Comparison of ENCODE assay signal across 9 mouse cellular contexts in the genomic region with DNA sequence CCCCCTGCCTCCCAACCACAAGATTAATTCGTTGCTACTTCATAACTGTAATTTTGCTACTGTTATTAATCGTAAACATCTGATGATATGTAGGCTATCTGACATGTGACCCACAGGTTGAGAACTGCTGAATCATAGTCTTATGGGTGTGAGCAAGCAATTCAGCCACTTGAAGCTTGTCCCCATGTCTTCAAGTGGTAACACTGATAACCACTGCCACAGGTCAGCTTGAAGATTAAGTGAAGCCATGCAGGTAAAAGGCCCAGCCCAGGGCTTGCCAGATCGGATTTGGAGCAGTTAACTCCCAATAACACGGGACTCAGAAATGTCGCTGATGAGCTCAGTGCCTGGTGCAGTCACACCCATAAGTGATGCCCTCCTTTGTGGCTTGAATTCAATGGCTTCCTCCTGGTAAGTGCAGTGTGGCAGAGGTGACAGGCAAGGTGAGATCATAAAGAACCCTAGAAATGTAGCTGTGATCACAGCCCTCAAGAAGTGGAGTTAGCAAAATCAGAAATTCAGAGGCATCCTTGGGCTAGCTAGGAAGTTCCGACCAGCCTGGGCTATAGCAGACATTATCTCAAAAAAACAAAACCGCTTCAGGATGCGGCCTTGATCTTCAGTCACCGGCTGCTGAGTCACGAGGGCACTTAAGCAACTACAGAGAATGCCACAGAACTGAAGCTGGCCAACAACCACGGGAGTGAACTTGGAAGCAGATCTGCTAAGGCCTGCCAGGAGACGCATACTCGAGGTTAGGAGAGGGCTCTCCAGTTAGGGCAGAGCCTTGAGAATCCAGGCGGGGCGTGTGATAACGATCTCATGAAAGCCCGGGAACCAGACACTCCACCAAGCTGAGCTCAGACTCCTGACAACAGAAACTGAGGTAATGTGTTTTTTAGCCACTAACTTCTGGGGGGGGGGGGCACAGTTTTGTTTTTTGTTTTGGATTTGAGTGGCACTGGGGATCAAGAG. TPM values are rescaled to one million over a fixed set of nuclear protein-coding genes. Genes with fewer than 3 reads are reported as not detected.
DNase-seq lines count a peak whose midpoint lies in the region; ATAC-seq and TF ChIP-seq lines count a peak whose summit lies in the region.
"Had no signal": no experiment of that assay in that cellular context is flagged by ENCODE, and none has a peak within 500 bp of the region (broad histone marks: within the 10 kb centered on the region; RNA-seq: fewer than 3 reads in every experiment).

No protein-coding gene starts in this region.

- H3K4me1 ChIP-seq in heart, embryonic 16.5 days (ENCODE audit: control insufficient read depth, insufficient read depth, low read length) = peaks cover 6% of the 10 kb centered on the region
- peaks cover 2% of the 10 kb centered on the region; the same call in 1 of the 2 replicates for H3K4me1 ChIP-seq in lung, postnatal 0 days (ENCODE audit: insufficient read depth, low read depth, low read length)

- peak; percentile 61 for DNase-seq in kidney, adult 11 months
- DNase-seq in kidney, adult 18-20 months = no peak
- peak; percentile 97 for DNase-seq in lung, postnatal 0 days (ENCODE audit: low spot score)
- peak; percentile 74 for DNase-seq in urinary bladder, postnatal 14 days (ENCODE audit: low spot score)
- DNase-seq in layer of hippocampus, postnatal 14 days (ENCODE audit: low spot score in 2 of 2) = no peak
- no peak for DNase-seq in left cerebral cortex, postnatal 36 days (ENCODE audit: low spot score in 2 of 2)

- no peak overlapping the region for H3K4me2 ChIP-seq in heart, embryonic 16.5 days (ENCODE audit: low read depth, low read length)
- no peak overlapping the region for H3K4me2 ChIP-seq in lung, postnatal 0 days (replicated peaks; ENCODE audit: low read depth, low read length)

- no peak overlapping the region for H3K9ac ChIP-seq in heart, embryonic 16.5 days (ENCODE audit: low read length)
- no peak overlapping the region for H3K9ac ChIP-seq in lung, postnatal 0 days (replicated peaks; ENCODE audit: low read depth)

- no peaks in the 10 kb centered on the region for H3K9me3 ChIP-seq in heart, embryonic 16.5 days (replicated peaks; ENCODE audit: control insufficient read depth, low read length)
- no peaks in the 10 kb centered on the region for H3K9me3 ChIP-seq in lung, postnatal 0 days (ENCODE audit: low read length)

- intact Hi-C loops in left cerebral cortex, postnatal 36 days (cut with DNase I) = no loop called here

- no peak overlapping the region for H3K4me3 ChIP-seq in heart, embryonic 16.5 days (ENCODE audit: low read length)
- no peak overlapping the region for H3K4me3 ChIP-seq in lung, postnatal 0 days (ENCODE audit: low read depth, low read length)

- peak; percentile 85 for TF ChIP-seq EP300 in lung, postnatal 0 days (IDR thresholded peaks at IDR 0.05)

- no peak for TF ChIP-seq CTCF in lung, postnatal 0 days (IDR thresholded peaks at IDR 0.05)

- no peaks in the 10 kb centered on the region for H3K36me3 ChIP-seq in heart, embryonic 16.5 days (ENCODE audit: control insufficient read depth, insufficient read depth)
- H3K36me3 ChIP-seq in lung, postnatal 0 days (ENCODE audit: insufficient read depth, low read length) = no peaks in the 10 kb centered on the region

- H3K27ac ChIP-seq in heart, embryonic 16.5 days (ENCODE audit: low read length) = no peak overlapping the region
- peak overlapping the region; percentile 93 for H3K27ac ChIP-seq in lung, postnatal 0 days (ENCODE audit: low read length)

- 39% methylated on average over 17 of the region's 17 CpGs for WGBS in heart, embryonic 16.5 days
- 29% methylated on average over 17 of the region's 17 CpGs for WGBS in lung, postnatal 0 days

- H3K27me3 ChIP-seq in heart, embryonic 16.5 days (ENCODE audit: control insufficient read depth, insufficient read depth, low read length) = no peaks in the 10 kb centered on the region
- H3K27me3 ChIP-seq in lung, postnatal 0 days (replicated peaks; ENCODE audit: insufficient read depth, low read length) = no peaks in the 10 kb centered on the region
- H3K27me3 ChIP-seq: CH12.LX had no signal

- ATAC-seq in common myeloid progenitor, adult 5-6 weeks (replicated peaks; ENCODE audit: low read depth, poor library complexity, severe bottlenecking) = peak; percentile 89
- ATAC-seq in heart, embryonic 16.5 days (replicated peaks; ENCODE audit: extremely low read depth, insufficient read depth, low FRiP score) = 0 out of 2 replicates have a peak, but pooled peaks have one; percentile 32
- peak; percentile 91 for ATAC-seq in lung, postnatal 0 days

RNA-seq across cellular contexts. Expression of a gene that starts 46.7 kb away (rescaled TPM):
- total RNA-seq in common myeloid progenitor, adult 5-6 weeks (2017) = 0.37 and 1.4 TPM in 2 replicates
- 3.2 and 3.3 TPM in 2 replicates for polyA plus RNA-seq in heart, embryonic 16.5 days (2015; fragmentation: Nextera tagmentation; extraction: Ambion mirVana)
- 1.3 and 1.6 TPM in 2 replicates for polyA plus RNA-seq in lung, postnatal 0 days (2015; fragmentation: Nextera tagmentation; extraction: Ambion mirVana)
- 10 to 100 TPM; 43.7 to 46.5 TPM for total RNA-seq in layer of hippocampus, postnatal 14 days (2021)
- total RNA-seq in left cerebral cortex, postnatal 36 days (2021) = 10 to 100 TPM; 70.8 to 84.6 TPM

RNA-seq across cellular contexts. Expression of a gene that starts 54.2 kb away (rescaled TPM):
- total RNA-seq in common myeloid progenitor, adult 5-6 weeks (2017) = 1.5 and 1.6 TPM in 2 replicates
- 0.69 and 0.98 TPM in 2 replicates for polyA plus RNA-seq in heart, embryonic 16.5 days (2015; fragmentation: Nextera tagmentation; extraction: Ambion mirVana)
- polyA plus RNA-seq in lung, postnatal 0 days (2015; fragmentation: Nextera tagmentation; extraction: Ambion mirVana) = 0.42 and 0.61 TPM in 2 replicates
- total RNA-seq in layer of hippocampus, postnatal 14 days (2021) = 1 to 10 TPM; 1.4 to 2.0 TPM
- total RNA-seq in left cerebral cortex, postnatal 36 days (2021) = 1 to 10 TPM in 1 of 2 experiments, under 1 TPM in 1; 0.62 to 1.8 TPM

RNA-seq across cellular contexts. Expression of a gene that starts 59.4 kb away (rescaled TPM):
- total RNA-seq in common myeloid progenitor, adult 5-6 weeks (2017) = 2.6 and 10.2 TPM in 2 replicates
- 30.3 and 34.7 TPM in 2 replicates for polyA plus RNA-seq in heart, embryonic 16.5 days (2015; fragmentation: Nextera tagmentation; extraction: Ambion mirVana)
- 62.5 and 75.9 TPM in 2 replicates for polyA plus RNA-seq in lung, postnatal 0 days (2015; fragmentation: Nextera tagmentation; extraction: Ambion mirVana)
- total RNA-seq in layer of hippocampus, postnatal 14 days (2021) = 1 to 10 TPM; 1.8 to 2.6 TPM
- 1 to 10 TPM; 3.1 to 3.9 TPM for total RNA-seq in left cerebral cortex, postnatal 36 days (2021)

Comparison
In these comparisons a context has a peak if more than half of its experiments do, and no peak if none do; other contexts are left out.
1. DNase-seq: peak in kidney, adult 11 months (single experiment), lung, postnatal 0 days (single experiment) and urinary bladder, postnatal 14 days (single experiment); none in kidney, adult 18-20 months (single experiment), layer of hippocampus, postnatal 14 days (0 of 2) and left cerebral cortex, postnatal 36 days (0 of 2).
2. ATAC-seq: peak in every context shown above with its lines; median percentile 91 in lung, postnatal 0 days; 89 in common myeloid progenitor, adult 5-6 weeks; 32 in heart, embryonic 16.5 days.
3. RNA of a gene that starts 46.7 kb away (total RNA-seq): 70.8 to 84.6 TPM in left cerebral cortex, postnatal 36 days and 43.7 to 46.5 TPM in layer of hippocampus, postnatal 14 days; 0.37 to 1.4 TPM in common myeloid progenitor, adult 5-6 weeks; every median in the first group is over 10 times any median in the second.